Mouse (Mus musculus) urinary bladder, postnatal 0 days (tissue): ENCODE results near the gene Tgfbrap1. TPM values are rescaled to one million over a fixed set of nuclear protein-coding genes. Genes with fewer than 3 reads are reported as not detected.

ENCODE experiments used
- microRNA-seq: library from miRNA; unstranded; fragments of <30 nt; microRNA quantifications from one replicate; pipeline ENCODE4, GENCODE M21; 2016
- polyA plus RNA-seq: library from polyadenylated mRNA; unstranded; fragments of >200 nt; fragmentation: Nextera tagmentation; extraction: Ambion mirVana; gene quantifications from 2 replicates; pipeline ENCODE4 v1.2.1, GENCODE M21; 2015

Tgfbrap1 gene
- polyA plus RNA-seq: 5.2 and 5.8 TPM in 2 replicates

GRCm38 (mm10) chr1:43098031-43098984, at the start of gene Tgfbrap1, which contains the start of gene AI597479:
Tgfbrap1 (minus strand) TSS chr1:43098637.
AI597479 (plus strand) TSS chr1:43098710.

Small RNA genes lying within 50 kb of the gene (microRNA-seq; reads per million reads assigned to microRNA genes)
- not detected for gene Gm24001

Other genes with a start within 250 kb of the Tgfbrap1 start
- 28.0 and 29.2 TPM in 2 replicates for gene Mrps9, start 247.4 kb downstream of the Tgfbrap1 start, polyA plus RNA-seq
- 1.1 and 1.4 TPM in 2 replicates for gene Gpr45, start 145.8 kb downstream of the Tgfbrap1 start, polyA plus RNA-seq
- 13.3 and 13.6 TPM in 2 replicates for gene AI597479, start 73 bp upstream of the Tgfbrap1 start, polyA plus RNA-seq
- 145 and 176 TPM in 2 replicates for gene Fhl2, start 98.3 kb upstream of the Tgfbrap1 start, polyA plus RNA-seq